Mouse (Mus musculus) heart, adult 2 months (tissue): ENCODE results near the gene Cfap45. TPM values are rescaled to one million over a fixed set of nuclear protein-coding genes. Genes with fewer than 3 reads are reported as not detected.

Source experiments
- DNase-seq, 2 experiments: peaks; one replicate each; pipeline ENCODE4 v3.0.0; 2021
- H3K27ac ChIP-seq: fragments of 200-600 bp; 2 replicates; pipeline ENCODE4 v1.8.1; 2022
- H3K27me3 ChIP-seq: fragments of 200-500 bp; 2 replicates; pipeline ENCODE4 v1.6.1; 2012; ENCODE audit warnings: mild to moderate bottlenecking, low read length, inconsistent platforms, mixed read lengths; ENCODE audit not compliant: control insufficient read depth, insufficient read depth
- H3K36me3 ChIP-seq: fragments of 200-500 bp; 2 replicates; pipeline ENCODE4 v1.6.1; 2012; ENCODE audit warnings: low read length, inconsistent platforms; ENCODE audit not compliant: control insufficient read depth, insufficient read depth
- H3K4me1 ChIP-seq: fragments of 200-500 bp; 2 replicates; pipeline ENCODE4 v1.6.1; 2011; ENCODE audit warnings: low read length; ENCODE audit not compliant: control insufficient read depth, insufficient read depth
- H3K4me3 ChIP-seq: fragments of 200-600 bp; 2 replicates; pipeline ENCODE4 v1.8.1; 2022
- H3K79me2 ChIP-seq: fragments of 200-500 bp; replicated peaks from 2 replicates; pipeline ENCODE4 v1.6.1; 2012; ENCODE audit warnings: mild to moderate bottlenecking, inconsistent platforms, low read length, moderate library complexity, mixed read lengths; ENCODE audit not compliant: control insufficient read depth, insufficient read depth
- H3K9ac ChIP-seq: fragments of 200-500 bp; 2 replicates; pipeline ENCODE4 v1.6.1; 2012; ENCODE audit warnings: low read depth, mild to moderate bottlenecking, control low read depth, inconsistent platforms, low read length, mixed read lengths
- CTCF ChIP-seq: fragments of 200-600 bp; IDR thresholded peaks from 2 replicates; pipeline ENCODE4 v1.8.1; 2022; ENCODE audit warnings: antibody characterized with exemption, mild to moderate bottlenecking, moderate library complexity
- EP300 ChIP-seq: fragments of 200-500 bp; IDR thresholded peaks from 2 replicates; pipeline ENCODE4 v1.6.1; 2011; ENCODE audit warnings: low read depth, low read length, control low read depth; ENCODE audit not compliant: insufficient read depth
- POLR2A ChIP-seq: fragments of 200-500 bp; IDR thresholded peaks from 2 replicates; pipeline ENCODE4 v1.6.1; 2011; ENCODE audit warnings: mild to moderate bottlenecking, low read depth, low read length, control low read depth; ENCODE audit not compliant: insufficient read depth
- WGBS: fragments of 180-500 bp; shearing (Covaris S2); methylation state at CpG from one replicate; pipeline ENCODE4 v1.1.7; 2018; 5-methylcytosine and 5-hydroxymethylcytosine counted together
- intact Hi-C: fragments of 180-260 bp; cut with DNase I; formaldehyde crosslinking; loops from one replicate; pipeline ENCODE4 v1.15.1; 2025
- polyA plus RNA-seq: library from polyadenylated mRNA; depleted of rRNA; stranded (reverse); fragments of >200 nt; gene quantifications from 2 replicates; pipeline ENCODE4 v1.2.3, GENCODE M21; 2012
- total RNA-seq, 2 experiments: library from RNA; stranded (reverse); gene quantifications; 2 replicates each; pipeline ENCODE4 v1.2.3; 2021

The Cfap45 gene
- total and polyA plus RNA-seq, 3 experiments = 0.39 to 0.53 (median 0.52) TPM

- H3K36me3 ChIP-seq = peaks cover 2% of the 10 kb centered on the region; the same call in 1 of the 2 replicates
- H3K79me2 ChIP-seq = no peaks in the 10 kb centered on the region
- intact Hi-C loops = no loop called here
- no peak overlapping the region for H3K4me3 ChIP-seq
- DNase-seq = peak in 1 of 2 experiments; percentile 66
- H3K27me3 ChIP-seq = no peaks in the 10 kb centered on the region; the same call in 1 of the 2 replicates
- H3K4me1 ChIP-seq = peaks cover 27% of the 10 kb centered on the region
- H3K9ac ChIP-seq = no peak overlapping the region
- 30% methylated on average over 12 of the region's 12 CpGs for WGBS
- TF ChIP-seq EP300 = 0 out of 2 replicates have a peak, but pooled peaks have one; percentile 30
- TF ChIP-seq POLR2A = no peak
- TF ChIP-seq CTCF = no peak
- peak overlapping the region; percentile 21; the same call in 1 of the 2 replicates for H3K27ac ChIP-seq
Observed at GRCm38 (mm10) chr1:172523699-172524101, 3.1 kb downstream of the Cfap45 start.

GRCm38 (mm10) chr1:172525027-172525764 is 4.6 kb downstream of the Cfap45 start:
- no peak overlapping the region for H3K4me3 ChIP-seq
- whole genome bisulfite sequencing = 28% methylated on average over 15 of the region's 15 CpGs

GRCm38 (mm10) chr1:172525971-172526370 is 5.4 kb downstream of the Cfap45 start:
- DNase-seq = peak in 1 of 2 experiments; percentile 31
- intact Hi-C loops = loop anchor here (1.0 kb wide), 1 partner anchor 26 kb away; the partner anchor contains the start of gene Tagln2
- peak overlapping the region; percentile 12; the same call in 1 of the 2 replicates for H3K9ac ChIP-seq

More at GRCm38 (mm10) chr1:172525027-172525764, 4.6 kb downstream of the Cfap45 start:
- TF ChIP-seq CTCF (peak; percentile 69), EP300 (peak; percentile 96), POLR2A (peak; percentile 50)
- no peaks in the 10 kb centered on the region for H3K79me2 ChIP-seq
- H3K36me3 ChIP-seq = peaks cover 2% of the 10 kb centered on the region; the same call in 1 of the 2 replicates
- H3K27me3 ChIP-seq = no peaks in the 10 kb centered on the region
- DNase-seq = peak; percentile 65 to 80
- peak overlapping the region; percentile 87 for H3K27ac ChIP-seq
- peak overlapping the region; percentile 12; the same call in 1 of the 2 replicates for H3K9ac ChIP-seq
- intact Hi-C loops = loop anchor here (1.0 kb wide), 1 partner anchor 25 kb away; the partner anchor contains the start of gene Tagln2
- H3K4me1 ChIP-seq = peaks cover 23% of the 10 kb centered on the region

GRCm38 (mm10) chr1:172526380-172527081 is 5.9 kb downstream of the Cfap45 start:
- H3K4me3 ChIP-seq = peak overlapping the region; percentile 47
- peaks cover 25% of the 10 kb centered on the region for H3K4me1 ChIP-seq
- TF ChIP-seq POLR2A = peak; percentile 84
- peak; percentile 89 for TF ChIP-seq EP300
- TF ChIP-seq CTCF = no peak
- H3K79me2 ChIP-seq = no peaks in the 10 kb centered on the region
- H3K36me3 ChIP-seq = no peaks in the 10 kb centered on the region
- H3K9ac ChIP-seq = peak overlapping the region; percentile 12
- intact Hi-C loops = no loop called here
- peak overlapping the region; percentile 87 for H3K27ac ChIP-seq
- DNase-seq = peak; percentile 74 to 83
- no peaks in the 10 kb centered on the region for H3K27me3 ChIP-seq
- 7% methylated on average over 23 of the region's 23 CpGs for WGBS

More at GRCm38 (mm10) chr1:172525971-172526370, 5.4 kb downstream of the Cfap45 start:
- no peaks in the 10 kb centered on the region for H3K27me3 ChIP-seq
- peaks cover 27% of the 10 kb centered on the region for H3K4me1 ChIP-seq
- TF ChIP-seq EP300 = no peak
- no peak for TF ChIP-seq POLR2A
- no peak for TF ChIP-seq CTCF
- H3K4me3 ChIP-seq = peak overlapping the region; percentile 47
- no peaks in the 10 kb centered on the region for H3K36me3 ChIP-seq
- 32% methylated on average over 7 of the region's 7 CpGs for WGBS
- no peaks in the 10 kb centered on the region for H3K79me2 ChIP-seq
- peak overlapping the region; percentile 87 for H3K27ac ChIP-seq

- 93% methylated on average over 10 of the region's 10 CpGs for WGBS
- intact Hi-C loops = no loop called here
- TF ChIP-seq EP300 = no peak
- TF ChIP-seq POLR2A = no peak
- TF ChIP-seq CTCF = no peak
Observed at GRCm38 (mm10) chr1:172527431-172527830, 6.8 kb downstream of the Cfap45 start.

More at GRCm38 (mm10) chr1:172527431-172527830, 6.8 kb downstream of the Cfap45 start:
- Histone ChIP-seq H3K4me1 (peaks cover 23% of the 10 kb centered on the region), H3K27me3 (no peaks in the 10 kb centered on the region), H3K27ac (peak overlapping the region; percentile 87), H3K9ac (no peak overlapping the region), H3K36me3 (no peaks in the 10 kb centered on the region), H3K4me3 (no peak overlapping the region), H3K79me2 (no peaks in the 10 kb centered on the region)
- no peak for DNase-seq
